Mouse (Mus musculus) adipocyte (in vitro differentiated cells): ENCODE results near the gene Bloc1s3.
"Not testable (repeated sequence)": the region's sequence is repeated elsewhere in the genome, so short reads cannot be mapped to it uniquely, and the experiment has no call there.

Source experiments
- DNase-seq: peaks from one replicate; pipeline ENCODE4 v3.0.0-alpha.2; 2016; ENCODE audit warnings: low spot score

Bloc1s3 gene

GRCm38 (mm10) chr7:19517652-19518365, 9.6 kb upstream of the Bloc1s3 start, which contains the start of gene Nkpd1:
Gene Nkpd1 (plus strand): TSS chr7:19517838.
- DNase-seq = no peak

- DNase-seq = no peak
Observed at GRCm38 (mm10) chr7:19512353-19512752, 4.2 kb upstream of the Bloc1s3 start.

- DNase-seq = not testable (repeated sequence)
Observed at GRCm38 (mm10) chr7:19511934-19512333, 3.8 kb upstream of the Bloc1s3 start.

GRCm38 (mm10) chr7:19509786-19510185, 1.6 kb upstream of the Bloc1s3 start:
- no peak for DNase-seq

- no peak for DNase-seq
Observed at GRCm38 (mm10) chr7:19508924-19509568, 879 bp upstream of the Bloc1s3 start.

GRCm38 (mm10) chr7:19507612-19507981, 570 bp downstream of the Bloc1s3 start:
- DNase-seq = no peak

- no peak for DNase-seq
Observed at GRCm38 (mm10) chr7:19506969-19507611, 1.1 kb downstream of the Bloc1s3 start.

- peak; percentile 11 for DNase-seq
Observed at GRCm38 (mm10) chr7:19506326-19506725, 1.8 kb downstream of the Bloc1s3 start.

GRCm38 (mm10) chr7:19503481-19504068, 4.6 kb downstream of the Bloc1s3 start:
- DNase-seq = peak; percentile 72

GRCm38 (mm10) chr7:19501658-19502057, 6.5 kb downstream of the Bloc1s3 start:
- DNase-seq = no peak

- DNase-seq = no peak
Observed at GRCm38 (mm10) chr7:19500420-19501363, 7.5 kb downstream of the Bloc1s3 start.

GRCm38 (mm10) chr7:19498326-19498725, 9.8 kb downstream of the Bloc1s3 start:
- peak; percentile 16 for DNase-seq

- DNase-seq = no peak
Observed at GRCm38 (mm10) chr7:19496214-19496555, 12.0 kb downstream of the Bloc1s3 start.

- DNase-seq = no peak
Observed at GRCm38 (mm10) chr7:19495521-19496213, 12.5 kb downstream of the Bloc1s3 start.

GRCm38 (mm10) chr7:19494751-19495474, 13.3 kb downstream of the Bloc1s3 start:
- no peak for DNase-seq

- no peak for DNase-seq
Observed at GRCm38 (mm10) chr7:19491731-19492130, 16.4 kb downstream of the Bloc1s3 start.

- no peak for DNase-seq
Observed at GRCm38 (mm10) chr7:19489525-19489924, 18.6 kb downstream of the Bloc1s3 start.

- no peak for DNase-seq
Observed at GRCm38 (mm10) chr7:19486549-19486948, 21.6 kb downstream of the Bloc1s3 start.

- DNase-seq = no peak
Observed at GRCm38 (mm10) chr7:19485488-19485887, 22.7 kb downstream of the Bloc1s3 start.

- no peak for DNase-seq
Observed at GRCm38 (mm10) chr7:19483281-19483680, 24.9 kb downstream of the Bloc1s3 start.
